Mouse (Mus musculus) cerebellum, adult 11-12 months (tissue): Measurements from ENCODE around the gene Vamp2.

Experiments
- DNase-seq: peaks from one replicate; pipeline ENCODE4 v3.0.0; 2022

The Vamp2 gene

DNA sequence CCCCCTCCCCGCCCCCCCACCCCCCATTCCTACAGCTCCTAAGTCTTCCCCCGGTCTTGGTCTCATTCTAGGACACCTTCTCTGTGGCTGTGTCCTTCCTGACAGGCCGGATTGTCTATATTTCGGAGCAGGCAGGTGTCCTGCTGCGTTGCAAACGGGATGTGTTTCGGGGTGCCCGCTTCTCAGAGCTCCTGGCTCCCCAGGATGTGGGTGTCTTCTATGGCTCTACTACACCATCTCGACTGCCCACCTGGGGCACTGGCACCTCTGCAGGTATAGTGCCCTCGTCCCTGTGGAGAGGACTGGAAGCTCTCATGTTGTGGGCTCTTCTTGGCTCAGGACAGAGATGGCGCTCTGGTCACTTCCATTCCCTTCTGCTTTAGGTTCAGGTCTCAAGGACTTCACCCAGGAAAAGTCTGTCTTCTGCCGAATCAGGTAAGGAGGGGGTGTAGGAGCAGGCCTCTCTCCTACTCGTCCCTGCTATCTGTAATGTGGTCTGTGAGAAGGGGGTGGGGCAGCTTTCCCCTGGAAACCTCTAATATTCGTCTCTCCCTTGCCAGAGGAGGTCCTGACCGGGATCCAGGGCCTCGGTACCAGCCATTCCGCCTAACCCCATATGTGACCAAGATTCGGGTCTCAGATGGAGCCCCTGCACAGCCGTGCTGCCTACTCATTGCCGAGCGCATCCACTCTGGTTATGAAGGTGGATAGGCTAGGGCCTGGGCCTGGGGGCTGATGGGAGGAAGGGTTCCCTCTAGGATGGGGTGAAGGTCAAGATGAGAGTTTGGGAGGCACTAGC, 13.5 kb downstream of the Vamp2 start:
- DNase-seq = peak; percentile 58

DNA sequence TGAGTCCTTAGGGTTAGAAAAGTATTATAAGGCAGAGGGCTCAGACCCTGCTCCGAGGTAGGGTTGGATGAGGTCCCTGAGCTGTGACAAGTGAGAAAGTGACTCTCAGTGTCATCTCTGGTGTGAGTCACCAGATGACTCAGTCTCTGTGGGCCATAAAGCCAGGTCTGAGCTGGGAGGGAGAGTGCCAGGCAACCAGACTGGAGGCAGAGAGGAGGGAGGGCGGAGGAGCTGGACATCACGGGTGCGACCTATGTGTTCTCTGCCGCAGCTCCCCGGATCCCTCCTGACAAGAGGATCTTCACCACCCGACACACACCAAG, 14.1 kb downstream of the Vamp2 start:
- DNase-seq = peak; percentile 57

DNA sequence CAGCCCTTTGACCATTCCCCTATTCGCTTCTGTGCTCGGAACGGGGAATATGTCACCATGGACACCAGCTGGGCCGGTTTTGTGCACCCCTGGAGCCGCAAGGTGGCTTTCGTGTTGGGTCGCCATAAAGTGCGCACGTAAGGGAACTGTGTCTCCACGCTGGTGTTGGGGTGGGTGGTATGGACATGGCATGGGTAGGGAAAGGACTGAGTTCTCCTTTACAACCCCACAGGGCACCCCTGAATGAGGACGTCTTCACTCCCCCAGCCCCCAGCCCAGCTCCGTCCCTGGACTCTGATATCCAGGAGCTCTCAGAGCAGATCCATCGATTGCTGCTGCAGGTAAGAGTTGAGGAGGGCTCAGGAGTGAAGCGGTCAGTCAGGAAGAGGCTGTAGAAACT, 14.8 kb downstream of the Vamp2 start:
- DNase-seq = peak; percentile 52

DNA sequence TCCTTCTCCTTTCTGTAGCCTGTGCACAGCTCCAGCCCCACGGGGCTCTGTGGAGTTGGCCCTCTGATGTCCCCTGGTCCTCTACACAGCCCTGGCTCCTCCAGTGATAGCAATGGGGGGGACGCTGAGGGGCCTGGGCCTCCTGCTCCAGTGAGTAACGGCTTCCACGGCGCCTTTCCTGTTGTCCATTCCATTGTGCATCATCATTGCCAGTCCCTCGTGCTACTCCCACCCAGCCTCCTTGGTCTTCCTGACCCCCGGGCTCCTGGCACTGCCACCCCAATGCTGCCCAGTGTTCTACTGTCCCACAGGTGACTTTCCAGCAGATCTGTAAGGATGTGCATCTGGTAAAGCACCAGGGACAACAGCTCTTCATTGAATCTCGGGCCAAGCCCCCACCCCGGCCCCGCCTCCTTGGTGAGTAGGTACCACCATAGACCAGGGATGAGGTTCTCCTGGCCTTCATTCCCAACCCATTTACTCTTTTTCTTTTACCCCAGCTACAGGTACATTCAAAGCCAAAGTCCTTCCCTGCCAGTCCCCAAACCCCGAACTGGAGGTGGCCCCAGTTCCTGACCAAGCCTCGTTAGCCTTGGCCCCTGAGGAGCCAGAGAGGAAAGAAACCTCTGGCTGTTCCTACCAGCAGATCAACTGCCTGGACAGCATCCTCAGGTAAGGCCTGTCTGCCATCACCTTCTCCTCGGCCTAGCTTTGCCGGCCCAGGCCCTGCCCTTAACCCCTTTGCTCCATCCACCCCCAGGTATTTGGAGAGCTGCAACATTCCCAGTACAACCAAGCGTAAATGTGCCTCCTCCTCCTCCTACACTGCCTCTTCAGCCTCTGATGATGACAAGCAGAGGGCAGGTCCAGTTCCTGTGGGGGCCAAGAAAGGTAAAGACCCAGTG, 15.5 kb downstream of the Vamp2 start:
- DNase-seq = peak; percentile 23

DNA sequence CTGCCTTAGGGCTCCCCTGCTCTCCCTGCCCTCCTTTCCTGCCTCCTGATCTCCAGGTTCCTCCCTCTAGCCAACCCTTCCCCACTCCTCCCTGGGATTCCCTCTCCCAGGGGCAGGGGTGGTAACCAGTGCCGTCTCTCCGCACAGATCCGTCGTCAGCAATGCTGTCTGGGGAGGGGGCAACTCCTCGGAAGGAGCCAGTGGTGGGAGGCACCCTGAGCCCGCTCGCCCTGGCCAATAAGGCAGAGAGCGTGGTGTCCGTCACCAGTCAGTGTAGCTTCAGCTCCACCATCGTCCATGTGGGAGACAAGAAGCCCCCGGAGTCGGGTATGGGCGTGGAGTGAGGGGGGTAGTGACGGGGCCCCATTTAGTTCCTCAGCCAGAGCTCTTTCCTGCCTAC, 16.2 kb downstream of the Vamp2 start:
- DNase-seq = peak; percentile 49

DNA sequence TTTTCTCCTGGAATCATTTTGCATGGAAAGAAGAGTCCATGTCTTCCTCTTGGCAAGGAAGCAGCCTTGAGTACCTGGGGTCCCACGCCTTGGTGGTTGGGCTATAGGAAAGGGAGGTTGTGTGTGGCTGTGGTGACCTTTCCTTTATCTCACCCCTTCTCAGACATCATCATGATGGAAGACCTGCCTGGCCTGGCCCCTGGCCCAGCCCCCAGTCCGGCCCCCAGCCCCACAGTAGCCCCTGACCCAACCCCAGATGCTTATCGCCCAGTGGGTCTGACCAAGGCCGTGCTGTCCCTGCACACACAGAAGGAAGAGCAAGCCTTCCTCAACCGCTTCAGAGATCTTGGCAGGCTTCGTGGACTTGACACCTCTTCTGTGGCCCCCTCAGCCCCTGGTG, 16.9 kb downstream of the Vamp2 start:
- no peak for DNase-seq

DNA sequence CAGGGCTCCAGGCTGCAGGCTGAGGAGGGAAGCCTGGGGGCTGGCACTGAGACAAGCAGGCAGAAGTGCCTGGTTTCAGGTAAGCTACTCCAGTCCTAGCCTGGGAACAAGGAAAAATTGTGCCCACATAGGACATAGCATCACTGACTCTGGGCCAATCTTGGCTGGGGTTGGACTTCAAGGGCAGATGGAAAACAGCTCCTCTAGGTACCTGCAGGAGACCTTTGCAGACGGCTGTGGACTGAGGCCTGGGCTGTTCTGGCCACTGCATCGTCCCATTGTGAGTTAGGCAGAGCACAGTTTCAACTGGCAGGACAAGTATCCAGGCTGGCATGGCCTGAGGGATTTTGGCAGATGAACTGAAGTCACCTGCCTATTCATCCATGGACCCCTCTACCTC, 17.5 kb downstream of the Vamp2 start:
- DNase-seq = no peak

DNA sequence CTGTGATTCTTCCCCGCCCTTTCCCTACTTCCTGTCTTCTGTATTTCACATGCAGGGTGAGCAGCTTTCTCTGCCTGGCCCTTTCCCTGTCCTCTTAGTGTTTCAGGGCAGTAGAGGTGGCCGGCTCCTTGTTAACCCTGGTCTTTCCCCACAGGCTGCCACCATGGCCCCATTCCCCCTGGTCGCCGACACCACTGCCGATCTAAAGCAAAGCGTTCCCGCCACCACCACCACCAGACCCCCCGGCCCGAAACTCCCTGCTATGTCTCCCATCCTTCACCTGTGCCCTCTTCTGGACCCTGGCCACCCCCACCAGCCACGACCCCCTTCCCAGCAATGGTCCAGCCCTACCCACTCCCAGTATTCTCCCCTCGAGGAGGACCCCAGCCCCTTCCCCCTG, 18.0 kb downstream of the Vamp2 start:
- DNase-seq = no peak

DNA sequence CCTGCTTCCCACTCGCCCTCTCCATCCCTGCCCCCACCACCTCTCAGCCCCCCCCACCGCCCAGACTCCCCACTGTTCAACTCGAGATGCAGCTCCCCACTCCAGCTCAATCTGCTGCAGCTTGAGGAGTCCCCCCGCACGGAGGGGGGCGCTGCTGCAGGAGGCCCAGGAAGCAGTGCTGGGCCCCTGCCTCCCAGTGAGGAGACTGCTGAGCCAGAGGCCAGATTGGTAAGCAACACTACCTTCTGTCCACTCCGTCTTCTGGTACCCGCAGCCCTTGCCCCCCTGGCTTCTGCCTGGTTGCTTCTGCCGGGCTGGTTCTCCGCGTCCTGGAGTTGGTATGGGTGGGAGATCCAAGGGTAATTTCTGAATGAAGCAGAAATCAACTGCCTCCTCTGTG, 18.6 kb downstream of the Vamp2 start:
- DNase-seq = peak; percentile 53

DNA sequence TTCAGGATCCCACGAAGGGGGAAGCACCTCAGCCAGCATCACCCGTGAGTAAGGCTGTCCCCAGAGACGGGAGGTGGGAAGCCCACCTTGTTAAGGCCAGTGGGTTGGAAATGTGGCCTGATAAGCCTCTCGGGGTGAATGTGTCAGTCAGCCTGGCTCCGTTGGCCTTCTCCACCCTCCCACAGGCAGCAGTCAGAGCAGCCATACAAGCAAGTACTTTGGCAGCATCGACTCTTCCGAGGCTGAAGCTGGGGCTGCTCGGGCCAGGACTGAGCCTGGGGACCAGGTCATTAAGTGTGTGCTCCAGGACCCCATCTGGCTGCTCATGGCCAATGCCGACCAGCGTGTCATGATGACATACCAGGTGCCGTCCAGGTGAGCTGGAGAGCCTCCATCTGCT, 19.4 kb downstream of the Vamp2 start:
- DNase-seq = no peak

DNA sequence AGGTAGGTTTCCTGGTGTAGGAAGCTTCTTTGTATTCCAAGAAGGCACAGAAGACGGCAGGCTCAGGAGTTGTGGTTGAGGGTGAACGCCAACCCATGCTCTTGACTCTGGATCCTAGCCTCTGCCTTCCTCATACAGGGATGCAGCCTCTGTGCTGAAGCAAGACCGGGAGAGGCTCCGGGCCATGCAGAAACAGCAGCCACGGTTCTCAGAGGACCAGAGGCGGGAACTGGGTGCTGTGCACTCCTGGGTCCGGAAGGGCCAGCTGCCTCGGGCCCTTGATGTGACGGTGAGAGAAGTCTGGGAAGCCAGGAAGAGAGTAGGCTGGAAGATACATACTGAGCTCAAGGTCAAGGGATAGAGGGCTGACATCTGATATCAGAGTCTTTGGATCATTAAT, 19.9 kb downstream of the Vamp2 start:
- no peak for DNase-seq

DNA sequence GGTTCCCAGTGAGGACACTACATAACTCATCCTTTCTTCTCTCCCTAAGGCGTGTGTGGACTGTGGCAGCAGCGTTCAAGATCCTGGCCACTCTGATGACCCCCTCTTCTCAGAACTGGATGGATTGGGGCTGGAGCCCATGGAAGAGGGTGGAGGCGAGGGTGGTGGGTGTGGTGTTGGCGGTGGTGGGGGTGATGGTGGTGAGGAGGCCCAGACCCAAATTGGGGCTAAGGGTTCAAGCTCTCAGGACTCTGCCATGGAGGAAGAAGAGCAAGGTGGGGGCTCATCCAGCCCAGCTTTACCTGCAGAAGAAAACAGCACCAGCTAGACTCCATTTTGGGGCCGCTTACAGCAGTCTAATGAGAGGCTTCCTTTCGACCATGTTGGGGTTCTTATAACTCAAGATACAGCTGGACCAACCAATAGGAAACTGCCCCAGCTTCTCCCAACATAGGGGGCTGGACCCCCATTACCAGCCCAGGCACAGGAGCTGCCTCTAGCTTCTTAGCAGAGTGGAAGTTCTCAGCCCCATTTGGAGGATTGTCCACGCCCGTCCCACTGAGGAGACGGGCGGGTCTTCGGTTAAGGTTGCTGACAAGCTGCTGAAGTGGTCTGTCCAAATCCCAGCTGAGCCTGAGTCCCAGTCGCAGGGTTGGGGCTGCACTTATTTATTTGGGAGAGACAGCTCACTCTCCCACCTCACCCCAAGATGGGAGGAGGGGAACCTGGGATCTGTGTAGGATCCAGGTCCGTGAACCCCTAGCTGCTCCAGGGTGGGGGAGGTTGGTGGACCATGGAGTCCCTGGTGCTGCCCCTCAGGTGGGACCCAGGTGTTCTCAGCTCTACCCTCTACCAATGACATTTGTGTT, 21.0 kb downstream of the Vamp2 start:
- peak; percentile 54 for DNase-seq

DNA sequence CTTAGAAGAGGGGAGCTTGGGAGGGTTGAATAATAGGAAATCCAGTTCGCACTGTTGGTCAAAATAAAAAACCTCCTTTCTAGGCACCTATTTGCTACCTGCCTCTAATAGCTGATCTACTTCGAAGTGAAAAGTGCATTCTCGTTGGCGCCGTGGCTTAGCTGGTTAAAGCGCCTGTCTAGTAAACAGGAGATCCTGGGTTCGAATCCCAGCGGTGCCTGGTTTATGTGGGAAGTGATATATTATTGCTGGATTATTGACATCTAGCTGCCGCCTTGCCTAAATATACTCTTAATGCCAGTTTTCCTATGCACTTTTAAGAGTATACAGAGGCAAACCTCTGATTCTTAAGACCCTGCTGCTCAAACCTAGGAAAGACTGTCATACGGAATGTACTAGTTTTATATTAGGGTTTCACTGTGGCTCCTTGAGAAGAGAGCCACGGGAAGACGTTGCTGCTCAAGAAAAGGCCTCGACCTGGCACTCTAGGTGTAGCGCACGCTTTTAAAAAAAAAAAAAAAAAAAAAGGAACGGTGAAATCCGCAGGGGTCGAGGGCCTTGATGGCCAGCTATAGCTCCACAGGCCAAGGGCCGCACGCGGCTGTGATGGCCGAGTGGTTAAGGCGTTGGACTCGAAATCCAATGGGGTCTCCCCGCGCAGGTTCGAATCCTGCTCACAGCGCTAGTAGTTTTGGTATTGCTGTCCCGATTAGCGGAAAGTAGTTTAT, 22.2 kb downstream of the Vamp2 start:
- DNase-seq = peak; percentile 83

DNA sequence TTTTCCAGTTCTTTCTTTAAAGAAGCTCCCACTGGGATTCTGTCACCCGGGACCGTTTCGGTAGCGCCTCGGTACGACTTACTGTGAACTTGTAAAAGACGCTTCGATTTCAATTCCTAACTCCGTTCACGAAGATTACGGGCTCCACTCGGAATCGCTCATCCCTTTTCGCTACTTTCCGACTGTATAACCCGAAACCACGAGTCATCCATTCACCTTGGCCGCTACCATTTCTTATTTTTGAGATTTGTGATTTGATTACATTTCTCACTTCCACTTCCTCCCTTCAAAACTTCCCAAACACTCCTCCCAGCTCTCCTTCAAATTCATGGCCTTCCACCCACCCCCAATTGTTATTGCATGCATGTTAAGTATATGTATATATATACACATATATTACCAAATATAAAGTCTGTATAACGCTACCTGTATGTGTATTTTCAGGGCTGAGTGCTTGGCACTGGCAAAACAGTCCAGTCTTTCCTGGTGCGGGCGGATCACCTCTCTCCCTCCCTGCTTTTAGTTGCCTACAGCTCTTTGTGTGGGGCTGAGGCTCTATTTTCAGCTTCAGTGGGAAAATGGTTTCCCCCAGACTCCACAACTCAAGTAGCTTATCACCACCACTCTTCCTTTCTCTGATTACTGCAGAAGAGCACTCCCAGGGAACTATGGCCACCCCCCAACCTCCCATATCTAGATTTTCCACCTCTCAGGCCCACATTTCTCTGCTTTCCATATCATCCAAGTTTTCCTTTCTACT, 22.9 kb downstream of the Vamp2 start:
- no peak for DNase-seq

DNA sequence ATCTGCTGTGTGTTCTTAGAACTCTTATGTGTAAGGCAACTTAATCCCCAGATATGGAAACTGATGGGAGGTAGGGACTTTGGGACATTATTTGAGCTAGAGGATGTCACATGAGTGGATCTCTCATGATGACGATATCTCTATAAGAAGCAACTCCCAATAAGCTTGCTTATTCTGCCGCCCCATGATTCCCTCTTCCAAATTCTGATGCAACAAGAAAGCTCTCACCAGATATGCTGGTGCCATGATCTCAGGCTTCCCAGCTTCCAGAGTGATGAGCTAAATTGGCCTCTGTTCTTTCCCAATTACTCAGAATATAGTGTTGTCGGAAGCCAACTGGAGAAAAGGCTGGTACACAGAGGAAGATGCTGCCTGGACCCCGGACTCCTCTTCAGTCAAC, 23.6 kb downstream of the Vamp2 start:
- no peak for DNase-seq

DNA sequence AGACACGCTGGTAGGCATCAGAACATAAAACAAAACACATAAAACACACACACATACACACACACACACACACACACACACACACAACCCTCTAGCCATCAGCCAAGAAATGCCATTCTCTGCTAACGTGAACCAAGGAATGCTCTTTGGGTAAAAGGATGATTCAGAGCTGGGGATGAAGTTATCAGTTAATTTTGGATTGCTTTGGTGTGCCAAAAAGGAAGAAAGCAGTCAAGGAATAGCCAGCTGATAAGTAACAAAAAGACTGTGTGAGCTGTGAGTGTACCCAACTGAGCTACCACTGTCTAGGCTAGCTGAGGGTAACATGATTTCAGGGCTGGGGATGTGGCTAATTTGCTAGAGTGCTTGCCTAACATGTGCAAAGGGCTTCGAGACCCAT, 25.7 kb downstream of the Vamp2 start:
- peak; percentile 8 for DNase-seq

DNA sequence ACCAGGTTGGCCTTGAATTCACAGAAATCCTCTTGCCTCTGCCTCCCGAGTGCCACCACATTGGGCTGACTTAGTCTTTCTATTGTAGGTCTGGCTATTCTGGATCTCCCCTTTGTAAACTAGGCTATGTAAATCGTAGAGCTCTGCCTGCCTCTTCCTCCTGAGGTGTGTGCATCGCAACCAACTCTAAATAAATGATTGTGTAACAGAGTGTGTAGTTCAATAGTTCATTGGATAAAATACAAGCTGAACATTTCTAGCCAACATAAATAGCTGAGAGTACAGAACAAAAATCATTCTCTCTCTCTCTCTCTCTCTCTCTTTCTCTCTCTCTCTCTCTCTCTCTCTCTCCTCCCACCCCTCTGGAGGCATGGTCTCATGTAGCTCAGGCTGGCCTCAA, 26.3 kb downstream of the Vamp2 start:
- no peak for DNase-seq

DNA sequence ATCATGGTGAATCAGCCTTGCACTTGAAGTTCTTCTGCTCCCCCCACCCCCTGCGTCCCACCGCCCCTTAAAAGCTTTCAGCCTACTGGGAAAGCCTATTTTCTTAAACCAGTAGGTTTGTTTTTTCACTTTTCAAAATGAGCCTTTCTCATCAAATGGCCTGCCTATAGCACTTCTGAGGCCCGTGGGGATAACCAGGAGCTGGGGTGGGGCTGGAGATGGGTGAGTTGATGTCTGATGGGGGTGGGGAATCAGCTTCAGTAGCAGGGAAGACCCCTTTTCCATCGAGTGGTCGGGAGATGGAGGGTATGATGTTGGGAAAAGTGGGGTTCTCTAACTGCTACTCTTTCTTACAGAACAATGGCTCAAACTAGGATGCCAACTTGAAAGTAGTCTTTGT, 28.6 kb downstream of the Vamp2 start:
- peak; percentile 31 for DNase-seq

DNA sequence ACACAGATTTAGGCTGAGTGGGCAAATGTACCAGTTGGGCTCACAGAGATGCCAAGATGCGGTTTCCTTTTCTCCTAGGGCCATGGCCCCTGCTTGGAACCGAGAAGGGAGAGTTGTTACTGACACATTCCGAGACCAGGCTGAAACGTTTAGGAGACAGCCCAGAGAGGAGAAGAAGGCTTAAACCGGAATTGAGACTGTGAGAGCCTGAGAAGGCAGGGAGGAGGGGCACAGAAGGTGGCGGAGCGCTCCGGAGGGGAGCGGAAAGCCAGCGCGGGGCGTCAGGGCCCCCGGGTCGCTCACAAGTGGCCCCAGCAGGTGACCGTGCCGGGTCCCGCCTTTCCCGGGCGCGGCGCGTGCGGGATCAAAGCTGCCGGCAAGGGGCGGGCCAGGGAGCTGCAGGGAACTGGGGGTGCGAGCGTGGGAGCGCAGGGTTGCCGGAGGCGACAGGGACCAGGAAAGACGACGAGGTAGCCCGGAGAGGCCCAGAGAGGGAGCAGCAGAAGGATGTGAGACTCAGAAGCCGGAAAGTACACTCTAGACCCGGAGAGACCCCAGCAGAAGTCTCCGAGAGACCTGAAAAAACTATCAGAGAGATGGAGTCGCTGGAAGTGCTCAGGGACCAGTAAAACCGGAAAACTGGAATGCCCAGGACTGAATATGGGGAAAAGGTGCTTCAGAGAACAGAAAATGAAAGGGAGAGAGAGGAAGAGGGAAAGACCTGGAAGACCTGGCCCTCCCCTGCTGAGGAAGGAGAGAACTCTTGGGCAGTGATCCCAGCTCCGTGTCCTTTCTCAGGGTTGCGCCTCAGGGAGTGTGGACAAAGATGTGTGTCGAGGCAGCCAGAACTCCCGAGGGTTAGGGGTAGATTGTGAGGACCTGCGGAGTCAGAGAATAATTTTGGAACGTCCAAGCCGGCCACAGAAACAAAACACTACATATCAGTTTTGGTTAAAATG, 29.7 kb downstream of the Vamp2 start:
- peak; percentile 73 for DNase-seq

DNA sequence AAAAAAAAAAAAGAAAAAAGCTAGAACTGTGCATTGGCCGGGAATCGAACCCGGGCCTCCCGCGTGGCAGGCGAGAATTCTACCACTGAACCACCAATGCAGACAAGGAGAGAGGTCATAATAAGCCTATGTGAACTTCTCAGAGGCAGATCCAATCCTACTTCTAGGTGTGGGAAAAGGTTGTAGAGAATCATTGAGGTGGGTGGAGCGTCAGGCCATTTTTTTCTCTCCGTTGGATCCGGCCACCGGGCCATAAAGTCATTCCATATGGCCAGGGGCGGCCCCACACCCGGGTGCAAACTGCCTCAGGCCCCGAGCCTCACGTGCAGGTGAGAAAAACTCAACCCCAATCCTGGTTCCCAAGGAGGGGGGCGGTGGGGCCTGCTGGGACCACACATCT, 30.5 kb downstream of the Vamp2 start:
- DNase-seq = peak; percentile 85
